Mouse (Mus musculus): Measurements from ENCODE around the gene Dennd5b.

GRCm38 (mm10) chr6:148971385-148971940, 130.0 kb downstream of the Dennd5b start:
- TF ChIP-seq POLR2A (IDR thresholded peaks at IDR 0.05; ENCODE audit: low read depth, low read length) (no peak), CTCF (IDR thresholded peaks at IDR 0.05; ENCODE audit: borderline replicate concordance, insufficient read depth, low read length) (no peak)

Measured in embryonic fibroblast, embryonic 13.5 days (primary cell).